Mouse (Mus musculus) thymus, adult 2 months (tissue): ENCODE data around the gene Optc.

ENCODE experiments used
- CTCF ChIP-seq: fragments of 200-500 bp; IDR thresholded peaks from 2 replicates; pipeline ENCODE4 v1.5.1; 2012; ENCODE audit warnings: mild to moderate bottlenecking, control low read depth, low read length, moderate library complexity, borderline replicate concordance; ENCODE audit not compliant: control insufficient read depth, poor library complexity, insufficient read depth; ENCODE audit errors: extremely low read depth
- POLR2A ChIP-seq: fragments of 200-500 bp; IDR thresholded peaks from 2 replicates; pipeline ENCODE4 v1.6.1; 2012; ENCODE audit warnings: mild to moderate bottlenecking, low read length, control low read depth, moderate library complexity; ENCODE audit not compliant: control insufficient read depth, poor library complexity, insufficient read depth; ENCODE audit errors: extremely low read depth

DNA sequence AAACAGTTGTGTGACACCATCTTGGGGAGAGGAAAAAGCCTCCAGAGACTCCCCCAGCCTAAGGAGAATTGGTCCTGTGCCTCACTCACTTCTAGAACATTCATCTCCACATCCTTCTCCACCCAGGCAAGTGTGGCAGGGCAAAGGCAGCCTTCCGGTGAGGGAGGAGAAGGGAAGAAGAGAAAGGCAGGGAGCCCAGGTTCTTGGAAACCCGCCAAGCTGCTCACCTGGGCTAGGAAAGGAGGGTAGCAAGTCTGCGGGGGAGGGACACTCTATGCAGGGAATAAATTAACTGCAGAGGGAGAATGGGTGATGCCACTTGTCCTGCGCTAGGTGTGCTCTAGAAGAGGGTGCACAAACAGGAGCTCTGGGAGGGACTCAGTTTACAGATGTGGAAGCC, 3.2 kb upstream of the Optc start:
- no peak for TF ChIP-seq CTCF
- no peak for TF ChIP-seq POLR2A
